Mouse (Mus musculus): ENCODE measurements at regions not wholly inside any gene's neighbourhood (a gene's known extent, or its start where the extent isn't known, plus 50 kb on each side); places are given as distances from the start of the nearest gene placed in this dataset.

DNA sequence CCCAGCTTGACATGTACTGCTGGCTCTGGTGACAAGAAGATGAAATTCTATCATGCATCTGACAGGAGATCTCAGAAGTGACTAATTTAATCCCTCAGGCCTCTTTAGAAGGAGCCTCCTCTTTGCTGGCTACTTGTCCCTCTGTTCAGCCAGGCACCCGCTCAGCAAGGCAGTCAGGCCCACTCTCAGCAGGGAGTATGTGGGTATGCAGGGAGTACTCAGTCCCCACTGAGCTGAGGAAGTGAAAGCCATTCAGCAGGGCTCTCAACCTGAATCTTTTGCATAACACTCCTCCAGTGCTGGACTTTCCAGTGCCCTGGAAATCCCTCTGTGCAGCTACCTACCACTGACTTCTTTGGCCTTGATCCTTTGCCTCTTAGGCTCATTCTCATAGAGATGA, 201.3 kb downstream of the Rybp start:
- Histone ChIP-seq H3K9ac (no peak overlapping the region), H3K27ac (ENCODE audit: low read depth, low read length) (no peak overlapping the region), H3K27me3 (ENCODE audit: insufficient read depth, low read length) (no peaks in the 10 kb centered on the region), H3K4me1 (ENCODE audit: insufficient read depth) (no peaks in the 10 kb centered on the region), H3K36me3 (ENCODE audit: insufficient read depth) (no peaks in the 10 kb centered on the region), H3K4me2 (ENCODE audit: low read depth) (no peak overlapping the region), H3K4me3 (ENCODE audit: low read depth, low read length) (no peak overlapping the region), H3K9me3 (ENCODE audit: low read length) (no peaks in the 10 kb centered on the region)
- ATAC-seq (no peak), DNase-seq (no peak)
- no peak for TF ChIP-seq CTCF (IDR thresholded peaks at IDR 0.05; ENCODE audit: low read depth)
- 39% methylated on average over 1 of the region's 1 CpGs for WGBS

DNA sequence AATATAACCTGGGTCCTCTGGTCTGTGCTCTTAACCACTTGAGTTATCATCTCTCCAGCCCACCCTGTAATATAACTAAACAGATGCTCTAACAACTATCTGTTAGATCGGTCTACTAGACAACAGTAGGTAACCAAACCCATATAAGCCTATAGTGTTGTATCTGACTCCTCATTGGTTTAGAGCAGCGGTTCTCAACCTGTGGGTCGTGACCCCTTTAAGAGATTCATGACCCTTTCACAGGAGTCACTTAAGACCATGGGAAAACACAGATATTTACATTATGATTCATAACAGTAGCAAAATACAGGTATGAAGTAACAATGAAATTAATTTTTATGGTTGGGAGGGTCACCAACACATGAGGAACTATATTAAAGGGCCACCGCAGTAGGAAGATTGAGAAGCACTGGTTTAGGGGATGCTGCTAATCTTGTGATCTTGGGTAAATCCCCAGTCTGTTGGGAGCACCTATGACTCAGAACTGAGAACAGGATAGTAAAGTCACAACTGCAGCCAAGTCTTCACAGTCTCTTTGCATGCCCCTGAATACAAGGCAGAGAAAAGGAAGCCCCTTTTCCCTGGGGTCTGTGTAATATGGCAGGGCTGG, 203.3 kb downstream of the Rybp start:
- Histone ChIP-seq H3K4me1 (ENCODE audit: insufficient read depth) (no peaks in the 10 kb centered on the region), H3K9ac (no peak overlapping the region), H3K4me3 (ENCODE audit: low read depth, low read length) (no peak overlapping the region), H3K36me3 (ENCODE audit: insufficient read depth) (no peaks in the 10 kb centered on the region), H3K27me3 (ENCODE audit: insufficient read depth, low read length) (no peaks in the 10 kb centered on the region), H3K4me2 (ENCODE audit: low read depth) (no peak overlapping the region), H3K27ac (ENCODE audit: low read depth, low read length) (no peak overlapping the region), H3K9me3 (ENCODE audit: low read length) (no peaks in the 10 kb centered on the region)
- TF ChIP-seq CTCF (IDR thresholded peaks at IDR 0.05; ENCODE audit: low read depth) = no peak
- no peak for DNase-seq
- WGBS = 94% methylated on average over 4 of the region's 4 CpGs
- ATAC-seq = no peak

- Histone ChIP-seq H3K36me3 (ENCODE audit: insufficient read depth) (no peaks in the 10 kb centered on the region), H3K4me1 (ENCODE audit: insufficient read depth) (no peaks in the 10 kb centered on the region), H3K4me3 (ENCODE audit: low read depth, low read length) (no peak overlapping the region), H3K9me3 (ENCODE audit: low read length) (no peaks in the 10 kb centered on the region), H3K27me3 (ENCODE audit: insufficient read depth, low read length) (no peaks in the 10 kb centered on the region), H3K9ac (no peak overlapping the region), H3K4me2 (ENCODE audit: low read depth) (no peak overlapping the region), H3K27ac (ENCODE audit: low read depth, low read length) (no peak overlapping the region)
- ATAC-seq = no peak
- TF ChIP-seq CTCF (IDR thresholded peaks at IDR 0.05; ENCODE audit: low read depth) = no peak
- 78% methylated on average over 5 of the region's 5 CpGs for WGBS
- no peak for DNase-seq
These were observed 204.2 kb downstream of the Rybp start for GRCm38 (mm10) chr6:100083127-100083526.

GRCm38 (mm10) chr6:100074672-100075335, 212.5 kb downstream of the Rybp start:
- ATAC-seq (no peak), DNase-seq (peak; percentile 33)
- 16% methylated on average over 10 of the region's 10 CpGs for WGBS
- H3K9ac ChIP-seq = no peak overlapping the region
- H3K27ac ChIP-seq (ENCODE audit: low read depth, low read length) = no peak overlapping the region
- no peak for TF ChIP-seq CTCF (IDR thresholded peaks at IDR 0.05; ENCODE audit: low read depth)
- H3K4me3 ChIP-seq (ENCODE audit: low read depth, low read length) = no peak overlapping the region
- H3K36me3 ChIP-seq (ENCODE audit: insufficient read depth) = no peaks in the 10 kb centered on the region
- H3K4me2 ChIP-seq (ENCODE audit: low read depth) = no peak overlapping the region
- H3K4me1 ChIP-seq (ENCODE audit: insufficient read depth) = no peaks in the 10 kb centered on the region
- no peaks in the 10 kb centered on the region for H3K9me3 ChIP-seq (ENCODE audit: low read length)
- H3K27me3 ChIP-seq (ENCODE audit: insufficient read depth, low read length) = no peaks in the 10 kb centered on the region

DNA sequence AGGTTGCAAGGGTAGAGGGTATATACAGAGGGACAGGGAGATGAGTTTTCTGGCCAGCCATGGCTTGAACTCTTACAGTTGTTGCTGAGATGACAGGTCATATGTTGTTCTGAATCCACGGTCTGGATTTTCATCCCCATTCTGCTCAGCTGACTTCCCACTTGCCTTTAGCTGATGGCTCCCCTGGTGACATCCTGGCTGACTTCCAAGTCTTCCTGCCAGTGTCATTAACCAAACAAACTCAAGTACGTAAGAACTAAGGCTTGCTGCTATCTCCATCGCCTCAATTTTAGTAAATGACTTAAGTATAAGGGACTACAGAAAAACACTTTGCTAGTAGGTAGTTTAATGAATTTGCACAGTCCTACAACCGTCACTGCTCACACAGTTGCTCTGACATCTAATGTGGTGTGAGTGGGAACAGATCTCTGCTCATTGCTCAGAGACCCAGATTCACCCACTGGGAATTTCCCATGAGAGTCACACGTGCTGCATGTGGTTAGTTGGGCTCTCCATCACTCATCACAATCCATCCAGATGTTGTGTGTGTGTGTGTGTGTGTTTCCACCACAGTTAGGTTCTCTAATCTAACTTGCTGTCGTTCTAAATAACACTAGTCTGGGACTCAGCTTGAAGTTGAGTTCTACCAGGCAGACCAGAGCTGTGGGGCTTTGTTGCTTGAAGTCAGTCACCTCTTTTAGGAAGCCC, 214.9 kb downstream of the Rybp start:
- Histone ChIP-seq H3K4me1 (ENCODE audit: insufficient read depth) (no peaks in the 10 kb centered on the region), H3K27me3 (ENCODE audit: insufficient read depth, low read length) (no peaks in the 10 kb centered on the region), H3K36me3 (ENCODE audit: insufficient read depth) (no peaks in the 10 kb centered on the region), H3K27ac (ENCODE audit: low read depth, low read length) (no peak overlapping the region), H3K4me2 (ENCODE audit: low read depth) (no peak overlapping the region), H3K9ac (no peak overlapping the region), H3K4me3 (ENCODE audit: low read depth, low read length) (no peak overlapping the region), H3K9me3 (ENCODE audit: low read length) (no peaks in the 10 kb centered on the region)
- no peak for ATAC-seq
- TF ChIP-seq CTCF (IDR thresholded peaks at IDR 0.05; ENCODE audit: low read depth) = no peak
- 49% methylated on average over 6 of the region's 6 CpGs for WGBS
- no peak for DNase-seq

DNA sequence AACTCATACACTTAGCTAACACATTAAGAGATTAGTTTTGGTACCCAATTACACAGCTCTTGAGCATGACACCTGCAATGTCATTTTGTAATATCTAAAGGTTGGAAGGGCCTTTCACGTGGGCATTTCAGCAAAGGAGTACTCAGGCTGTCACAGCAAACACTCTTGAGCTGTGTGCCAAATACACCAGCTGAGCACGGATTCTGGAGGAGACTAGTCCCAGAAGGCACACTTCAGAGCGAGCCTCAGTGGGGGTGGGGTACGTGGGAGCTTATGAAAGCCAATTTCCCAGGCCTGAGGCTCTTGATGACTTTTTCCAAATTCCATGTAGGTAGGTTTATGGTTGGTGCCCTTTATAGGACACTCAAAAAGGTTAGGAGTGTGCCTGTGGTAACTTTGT, 218.1 kb downstream of the Rybp start:
- Histone ChIP-seq H3K36me3 (ENCODE audit: insufficient read depth) (no peaks in the 10 kb centered on the region), H3K4me2 (ENCODE audit: low read depth) (no peak overlapping the region), H3K4me3 (ENCODE audit: low read depth, low read length) (no peak overlapping the region), H3K27me3 (ENCODE audit: insufficient read depth, low read length) (no peaks in the 10 kb centered on the region), H3K9me3 (ENCODE audit: low read length) (no peaks in the 10 kb centered on the region), H3K9ac (no peak overlapping the region), H3K27ac (ENCODE audit: low read depth, low read length) (no peak overlapping the region), H3K4me1 (ENCODE audit: insufficient read depth) (no peaks in the 10 kb centered on the region)
- ATAC-seq (no peak), DNase-seq (peak; percentile 43)
- 47% methylated on average over 4 of the region's 4 CpGs for WGBS
- no peak for TF ChIP-seq CTCF (IDR thresholded peaks at IDR 0.05; ENCODE audit: low read depth)

GRCm38 (mm10) chr6:100067273-100067672, 220.0 kb downstream of the Rybp start:
- no peak overlapping the region for H3K4me2 ChIP-seq (ENCODE audit: low read depth)
- no peaks in the 10 kb centered on the region for H3K9me3 ChIP-seq (ENCODE audit: low read length)
- H3K27me3 ChIP-seq (ENCODE audit: insufficient read depth, low read length) = no peaks in the 10 kb centered on the region
- 93% methylated on average over 4 of the region's 4 CpGs for WGBS
- no peak for DNase-seq
- TF ChIP-seq CTCF (IDR thresholded peaks at IDR 0.05; ENCODE audit: low read depth) = no peak
- H3K36me3 ChIP-seq (ENCODE audit: insufficient read depth) = no peaks in the 10 kb centered on the region
- ATAC-seq = no peak
- no peak overlapping the region for H3K9ac ChIP-seq
- no peak overlapping the region for H3K4me3 ChIP-seq (ENCODE audit: low read depth, low read length)
- no peaks in the 10 kb centered on the region for H3K4me1 ChIP-seq (ENCODE audit: insufficient read depth)
- no peak overlapping the region for H3K27ac ChIP-seq (ENCODE audit: low read depth, low read length)
